Mouse (Mus musculus): Measurements from ENCODE around the gene Tmprss15.

GRCm38 (mm10) chr16:78937755-78938154, 153.1 kb downstream of the Tmprss15 start:
- TF ChIP-seq CTCF (IDR thresholded peaks at IDR 0.05) = no peak
- no peak for TF ChIP-seq EP300 (IDR thresholded peaks at IDR 0.05; ENCODE audit: insufficient read depth, low read depth, low read length)
- no peak for TF ChIP-seq POLR2A (IDR thresholded peaks at IDR 0.05; ENCODE audit: insufficient read depth, low read depth, low read length)
